Mouse (Mus musculus) gonadal fat pad, adult 2 months (tissue): ENCODE measurements around the gene Rbm10. TPM values are rescaled to one million over a fixed set of nuclear protein-coding genes. Genes with fewer than 3 reads are reported as not detected.

Experiments used
- polyA plus RNA-seq: library from polyadenylated mRNA; depleted of rRNA; stranded (reverse); fragments of >200 nt; gene quantifications from 2 replicates; pipeline ENCODE4 v1.2.3, GENCODE M21; 2012; rRNA removed

Gene Rbm10
- polyA plus RNA-seq, 1 experiment = 66.5 TPM

Other genes with a start within 250 kb of the Rbm10 start
- gene Jade3, start 191.8 kb upstream of the Rbm10 start, polyA plus RNA-seq = 4.0 TPM in 2 replicates
- 6.1 and 6.3 TPM in 2 replicates for gene Rgn, start 67.7 kb upstream of the Rbm10 start, polyA plus RNA-seq
- gene Ndufb11, start 116 bp downstream of the Rbm10 start, polyA plus RNA-seq = 174 and 195 TPM in 2 replicates
- gene Uba1, start 40.8 kb downstream of the Rbm10 start, polyA plus RNA-seq = 258 and 270 TPM in 2 replicates
- gene Cdk16, start 70.5 kb downstream of the Rbm10 start, polyA plus RNA-seq = 202 and 217 TPM in 2 replicates
- gene Usp11, start 86.4 kb downstream of the Rbm10 start, polyA plus RNA-seq = 18.4 and 23.6 TPM in 2 replicates
- 259 and 330 TPM in 2 replicates for gene Araf, start 180.3 kb downstream of the Rbm10 start, polyA plus RNA-seq